22 mouse cellular contexts compared by ENCODE assay signal in genomic region chr10:117797106-117797505, GRCm38 (mm10).
"Had no signal": no experiment of that assay in that cellular context is flagged by ENCODE, and none has a peak within 500 bp of the region (broad histone marks: within the 10 kb centered on the region; RNA-seq: fewer than 3 reads in every experiment).

No protein-coding gene starts in this region.

- H3K9ac ChIP-seq: kidney, embryonic 15.5 days; limb, embryonic 13.5 days; liver, embryonic 12.5 days; liver, embryonic 15.5 days; lung, embryonic 15.5 days; midbrain, embryonic 13.5 days; neural tube, embryonic 13.5 days had no signal

- H3K4me3 ChIP-seq: kidney, embryonic 15.5 days; layer of hippocampus, adult 2 months; limb, embryonic 10.5 days; limb, embryonic 13.5 days; liver, embryonic 12.5 days; liver, embryonic 15.5 days; lung, embryonic 15.5 days; megakaryocyte, embryonic 14.5 days; midbrain, embryonic 10.5 days; midbrain, embryonic 13.5 days; myocyte; neural tube, embryonic 13.5 days had no signal

- H3K27me3 ChIP-seq: kidney, embryonic 15.5 days; limb, embryonic 13.5 days; liver, embryonic 12.5 days; liver, embryonic 15.5 days; lung, embryonic 15.5 days; megakaryocyte, embryonic 14.5 days; midbrain, embryonic 13.5 days; neural tube, embryonic 13.5 days had no signal

- DNase-seq: kidney, adult 8-10 months; kidney, postnatal 10 days; kidney, postnatal 4 days; layer of hippocampus, adult 9-11 months; lung, adult 18-20 months; lung, postnatal 10 days; lung, postnatal 36 days; retina, postnatal 1 day; right cerebral cortex, postnatal 25 days; thymus, adult 18-20 months had no signal

- H3K27ac ChIP-seq: kidney, embryonic 15.5 days; layer of hippocampus, adult 2 months; limb, embryonic 10.5 days; limb, embryonic 13.5 days; liver, embryonic 12.5 days; liver, embryonic 15.5 days; lung, embryonic 15.5 days; midbrain, embryonic 10.5 days; midbrain, embryonic 13.5 days; neural tube, embryonic 13.5 days had no signal

- H3K36me3 ChIP-seq: kidney, embryonic 15.5 days; limb, embryonic 10.5 days; limb, embryonic 13.5 days; liver, embryonic 12.5 days; liver, embryonic 15.5 days; lung, embryonic 15.5 days; midbrain, embryonic 10.5 days; midbrain, embryonic 13.5 days; neural tube, embryonic 13.5 days had no signal

- H3K9me3 ChIP-seq: limb, embryonic 10.5 days; limb, embryonic 13.5 days; liver, embryonic 15.5 days; lung, embryonic 15.5 days; megakaryocyte, embryonic 14.5 days; midbrain, embryonic 10.5 days; midbrain, embryonic 13.5 days had no signal
